Mouse (Mus musculus): ENCODE measurements around the gene Spdya. TPM values are rescaled to one million over a fixed set of nuclear protein-coding genes. Genes with fewer than 3 reads are reported as not detected.

The Spdya gene
- polyA plus RNA-seq, 1 experiment from 2014 or later: 0.66 TPM

GRCm38 (mm10) chr17:71537164-71537563 is 14.7 kb upstream of the Spdya start:
- ATAC-seq: no peak
- no peaks in the 10 kb centered on the region for H3K36me3 ChIP-seq (ENCODE audit: control insufficient read depth, insufficient read depth)
- no peak overlapping the region for H3K27ac ChIP-seq (ENCODE audit: low read depth, low read length)
- H3K9me3 ChIP-seq (ENCODE audit: control insufficient read depth): no peaks in the 10 kb centered on the region
- H3K4me3 ChIP-seq (ENCODE audit: low read depth, low read length): no peak overlapping the region
- H3K9ac ChIP-seq (ENCODE audit: low read depth, low read length): no peak overlapping the region
- H3K4me2 ChIP-seq (replicated peaks; ENCODE audit: low read depth): no peak overlapping the region
- H3K4me1 ChIP-seq (replicated peaks; ENCODE audit: control insufficient read depth, insufficient read depth, low read length): no peaks in the 10 kb centered on the region
- WGBS: 75% methylated on average over 3 of the region's 3 CpGs
- TF ChIP-seq CTCF (IDR thresholded peaks at IDR 0.05; ENCODE audit: low read depth): no peak
- no peaks in the 10 kb centered on the region for H3K27me3 ChIP-seq (replicated peaks; ENCODE audit: control insufficient read depth, insufficient read depth, low read length)

- Histone ChIP-seq H3K9ac (ENCODE audit: low read depth, low read length) (no peak overlapping the region), H3K9me3 (ENCODE audit: control insufficient read depth) (no peaks in the 10 kb centered on the region), H3K4me3 (ENCODE audit: low read depth, low read length) (no peak overlapping the region), H3K27ac (ENCODE audit: low read depth, low read length) (no peak overlapping the region), H3K27me3 (replicated peaks; ENCODE audit: control insufficient read depth, insufficient read depth, low read length) (no peaks in the 10 kb centered on the region; the same call in 1 of the 2 replicates), H3K4me1 (replicated peaks; ENCODE audit: control insufficient read depth, insufficient read depth, low read length) (no peaks in the 10 kb centered on the region), H3K4me2 (replicated peaks; ENCODE audit: low read depth) (no peak overlapping the region), H3K36me3 (ENCODE audit: control insufficient read depth, insufficient read depth) (no peaks in the 10 kb centered on the region)
- ATAC-seq: no peak
- TF ChIP-seq CTCF (IDR thresholded peaks at IDR 0.05; ENCODE audit: low read depth): peak; percentile 67
- WGBS: 6% methylated on average over 1 of the region's 1 CpGs
Measured at GRCm38 (mm10) chr17:71548586-71548985, 3.3 kb upstream of the Spdya start.

GRCm38 (mm10) chr17:71551350-71551749 is 511 bp upstream of the Spdya start:
- H3K4me1 ChIP-seq (replicated peaks; ENCODE audit: control insufficient read depth, insufficient read depth, low read length): no peaks in the 10 kb centered on the region
- no peaks in the 10 kb centered on the region for H3K9me3 ChIP-seq (ENCODE audit: control insufficient read depth)
- H3K4me3 ChIP-seq (ENCODE audit: low read depth, low read length): peak overlapping the region; percentile 57
- TF ChIP-seq CTCF (IDR thresholded peaks at IDR 0.05; ENCODE audit: low read depth): no peak
- no peak overlapping the region for H3K9ac ChIP-seq (ENCODE audit: low read depth, low read length)
- H3K36me3 ChIP-seq (ENCODE audit: control insufficient read depth, insufficient read depth): no peaks in the 10 kb centered on the region
- no peaks in the 10 kb centered on the region; the same call in 1 of the 2 replicates for H3K27me3 ChIP-seq (replicated peaks; ENCODE audit: control insufficient read depth, insufficient read depth, low read length)
- no peak for ATAC-seq
- H3K27ac ChIP-seq (ENCODE audit: low read depth, low read length): no peak overlapping the region
- peak overlapping the region; percentile 99 for H3K4me2 ChIP-seq (replicated peaks; ENCODE audit: low read depth)
- 12% methylated on average over 6 of the region's 6 CpGs for WGBS

- Histone ChIP-seq H3K9me3 (ENCODE audit: control insufficient read depth) (no peaks in the 10 kb centered on the region), H3K4me1 (replicated peaks; ENCODE audit: control insufficient read depth, insufficient read depth, low read length) (no peaks in the 10 kb centered on the region), H3K4me3 (ENCODE audit: low read depth, low read length) (0 out of 2 replicates have a peak overlapping the region, but pooled peaks have one; percentile 57), H3K27ac (ENCODE audit: low read depth, low read length) (no peak overlapping the region), H3K4me2 (replicated peaks; ENCODE audit: low read depth) (peak overlapping the region; percentile 99), H3K27me3 (replicated peaks; ENCODE audit: control insufficient read depth, insufficient read depth, low read length) (no peaks in the 10 kb centered on the region; the same call in 1 of the 2 replicates), H3K9ac (ENCODE audit: low read depth, low read length) (no peak overlapping the region), H3K36me3 (ENCODE audit: control insufficient read depth, insufficient read depth) (no peaks in the 10 kb centered on the region)
- 14% methylated on average over 11 of the region's 11 CpGs for WGBS
- TF ChIP-seq CTCF (IDR thresholded peaks at IDR 0.05; ENCODE audit: low read depth): no peak
- no peak for ATAC-seq
Measured at GRCm38 (mm10) chr17:71552901-71553300, 1.0 kb downstream of the Spdya start.

- no peak for ATAC-seq
- H3K36me3 ChIP-seq (ENCODE audit: control insufficient read depth, insufficient read depth): no peaks in the 10 kb centered on the region
- no peaks in the 10 kb centered on the region for H3K27me3 ChIP-seq (replicated peaks; ENCODE audit: control insufficient read depth, insufficient read depth, low read length)
- no peaks in the 10 kb centered on the region for H3K9me3 ChIP-seq (ENCODE audit: control insufficient read depth)
- no peak overlapping the region for H3K9ac ChIP-seq (ENCODE audit: low read depth, low read length)
- peak; percentile 66 for TF ChIP-seq CTCF (IDR thresholded peaks at IDR 0.05; ENCODE audit: low read depth)
- no peak overlapping the region for H3K27ac ChIP-seq (ENCODE audit: low read depth, low read length)
- H3K4me2 ChIP-seq (replicated peaks; ENCODE audit: low read depth): no peak overlapping the region
- no peak overlapping the region for H3K4me3 ChIP-seq (ENCODE audit: low read depth, low read length)
- no peaks in the 10 kb centered on the region for H3K4me1 ChIP-seq (replicated peaks; ENCODE audit: control insufficient read depth, insufficient read depth, low read length)
Measured at GRCm38 (mm10) chr17:71561631-71562030, 9.8 kb downstream of the Spdya start.

GRCm38 (mm10) chr17:71579176-71579705 is 27.4 kb downstream of the Spdya start:
- H3K4me2 ChIP-seq (replicated peaks; ENCODE audit: low read depth): no peak overlapping the region
- H3K36me3 ChIP-seq (ENCODE audit: control insufficient read depth, insufficient read depth): no peaks in the 10 kb centered on the region
- H3K4me1 ChIP-seq (replicated peaks; ENCODE audit: control insufficient read depth, insufficient read depth, low read length): no peaks in the 10 kb centered on the region
- WGBS: 92% methylated on average over 1 of the region's 1 CpGs
- no peaks in the 10 kb centered on the region for H3K9me3 ChIP-seq (ENCODE audit: control insufficient read depth)
- H3K9ac ChIP-seq (ENCODE audit: low read depth, low read length): no peak overlapping the region
- H3K27ac ChIP-seq (ENCODE audit: low read depth, low read length): no peak overlapping the region
- ATAC-seq: no peak
- TF ChIP-seq CTCF (IDR thresholded peaks at IDR 0.05; ENCODE audit: low read depth): no peak
- no peak overlapping the region for H3K4me3 ChIP-seq (ENCODE audit: low read depth, low read length)
- H3K27me3 ChIP-seq (replicated peaks; ENCODE audit: control insufficient read depth, insufficient read depth, low read length): no peaks in the 10 kb centered on the region
